Mouse (Mus musculus) v-Abl transformed pro-B cells (cell line): ENCODE data around the gene Sco1.

Source experiments
- in situ Hi-C, 2 experiments: fragments of 400-800 bp; cut with MboI; formaldehyde crosslinking; loops; one replicate each; pipeline ENCODE4 v1.15.1; 2025; ENCODE audit not compliant: unreplicated experiment in 2 of 2

The Sco1 gene

DNA sequence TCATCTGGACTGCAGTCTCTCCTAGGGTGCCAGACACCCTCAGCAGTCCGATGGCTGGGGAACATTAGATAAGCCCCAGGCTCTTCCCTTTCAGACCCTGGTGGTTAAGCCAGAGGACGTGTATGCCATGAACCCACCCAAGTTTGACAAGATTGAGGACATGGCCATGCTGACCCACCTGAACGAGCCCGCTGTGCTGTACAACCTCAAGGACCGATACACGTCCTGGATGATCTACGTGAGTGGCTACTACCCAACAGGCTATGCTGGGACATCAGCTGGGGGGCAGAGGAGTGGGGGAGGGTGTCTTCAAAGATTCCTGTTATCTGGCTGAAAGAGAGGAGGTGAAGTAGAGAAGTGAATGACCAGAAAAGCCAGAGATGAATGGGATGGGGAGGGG, 29.7 kb downstream of the Sco1 start:
- in situ Hi-C loops, result loop anchor here (5.0 to 25.0 kb wide), 3 partner anchors 55 to 1895 kb away; partner anchors contain the start of gene Tmem220 (in 2 of the 2)

GRCm38 (mm10) chr11:67082793-67083192, 30.3 kb downstream of the Sco1 start:
- in situ Hi-C loops, result loop anchor here (5.0 to 25.0 kb wide), 3 partner anchors 55 to 1895 kb away; partner anchors contain the start of gene Tmem220 (in 2 of the 2)

DNA sequence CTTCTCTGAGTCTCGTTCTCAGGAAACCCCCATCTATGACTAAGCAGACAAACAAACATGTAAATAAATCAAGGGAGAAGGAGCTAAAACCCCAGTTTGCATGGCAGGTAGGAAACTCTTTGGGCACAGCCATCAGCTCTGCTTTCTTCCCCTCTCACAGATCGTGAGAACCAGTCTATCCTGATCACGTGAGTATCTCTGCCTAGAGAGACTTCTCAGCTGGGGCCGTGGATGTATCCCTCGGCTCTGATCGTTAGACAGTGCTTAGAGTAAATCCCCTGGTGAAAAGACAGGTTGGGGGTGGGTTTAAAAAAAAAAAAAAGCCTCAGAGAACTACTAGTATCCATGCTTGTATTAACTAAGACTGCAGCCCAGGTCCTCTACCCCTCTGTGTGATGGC, 30.8 kb downstream of the Sco1 start:
- in situ Hi-C loops, result loop anchor here (5.0 to 25.0 kb wide), 3 partner anchors 56 to 1896 kb away; partner anchors contain the start of gene Tmem220 (in 2 of the 2)

GRCm38 (mm10) chr11:67083712-67084340, 31.4 kb downstream of the Sco1 start:
- in situ Hi-C loops, result loop anchor here (5.0 to 25.0 kb wide), 3 partner anchors 57 to 1897 kb away; partner anchors contain the start of gene Tmem220 (in 2 of the 2)

- in situ Hi-C loops, result loop anchor here (5.0 to 25.0 kb wide), 2 partner anchors 178 to 1898 kb away; no protein-coding TSS in a partner anchor
Measured at GRCm38 (mm10) chr11:67085489-67085888, 33.0 kb downstream of the Sco1 start.

GRCm38 (mm10) chr11:67086467-67087164, 34.1 kb downstream of the Sco1 start:
- in situ Hi-C loops, result loop anchor here (5.0 to 25.0 kb wide), 2 partner anchors 179 to 1899 kb away; no protein-coding TSS in a partner anchor

DNA sequence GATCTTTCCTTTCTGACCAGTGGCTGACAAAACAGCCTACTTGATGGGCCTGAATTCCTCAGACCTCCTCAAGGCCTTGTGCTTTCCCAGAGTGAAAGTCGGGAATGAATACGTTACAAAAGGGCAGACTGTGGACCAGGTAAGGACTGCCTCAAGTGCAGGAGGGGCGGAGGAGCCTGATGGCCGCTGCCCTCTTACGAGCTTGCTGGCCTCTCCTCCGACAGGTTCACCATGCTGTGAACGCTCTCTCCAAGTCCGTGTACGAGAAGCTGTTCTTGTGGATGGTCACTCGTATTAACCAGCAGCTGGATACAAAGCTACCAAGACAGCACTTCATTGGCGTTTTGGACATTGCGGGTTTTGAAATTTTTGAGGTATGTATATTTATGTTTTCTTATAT, 34.8 kb downstream of the Sco1 start:
- in situ Hi-C loops, result loop anchor here (5.0 to 25.0 kb wide), 2 partner anchors 180 to 1900 kb away; no protein-coding TSS in a partner anchor

DNA sequence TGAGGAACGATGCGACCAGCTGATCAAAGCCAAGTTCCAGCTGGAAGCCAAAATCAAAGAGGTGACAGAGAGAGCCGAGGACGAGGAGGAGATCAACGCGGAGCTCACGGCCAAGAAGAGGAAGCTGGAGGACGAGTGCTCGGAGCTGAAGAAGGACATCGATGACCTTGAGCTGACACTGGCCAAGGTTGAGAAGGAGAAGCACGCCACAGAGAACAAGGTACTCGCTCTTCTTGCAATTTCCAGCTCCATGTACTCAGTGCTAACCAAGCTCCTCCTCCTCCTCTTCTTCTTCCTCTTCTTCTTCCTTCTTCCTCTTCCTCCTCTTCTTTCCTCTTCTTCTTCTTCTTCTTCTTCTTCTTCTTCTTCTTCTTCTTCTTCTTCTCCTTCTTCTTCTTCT, 39.9 kb downstream of the Sco1 start:
- in situ Hi-C loops, result loop anchor here in 1 of 2 experiments (25.0 kb wide), 1 partner anchor 1905 kb away; no protein-coding TSS in a partner anchor

DNA sequence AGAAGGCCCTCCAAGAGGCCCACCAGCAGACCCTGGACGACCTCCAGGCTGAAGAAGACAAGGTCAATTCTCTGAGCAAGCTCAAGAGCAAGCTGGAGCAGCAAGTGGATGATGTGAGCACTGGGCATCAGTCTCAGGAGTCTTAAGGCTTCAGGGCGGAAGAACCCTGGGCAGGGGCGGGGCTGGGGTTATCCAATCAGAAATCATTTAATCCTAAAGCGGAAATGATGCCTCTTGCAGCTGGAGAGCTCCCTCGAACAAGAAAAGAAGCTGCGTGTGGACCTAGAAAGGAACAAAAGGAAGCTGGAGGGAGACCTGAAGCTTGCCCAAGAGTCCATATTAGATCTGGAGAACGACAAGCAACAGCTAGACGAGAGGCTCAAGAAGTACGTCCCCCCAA, 40.7 kb downstream of the Sco1 start:
- in situ Hi-C loops, result loop anchor here in 1 of 2 experiments (25.0 kb wide), 1 partner anchor 1906 kb away; no protein-coding TSS in a partner anchor

DNA sequence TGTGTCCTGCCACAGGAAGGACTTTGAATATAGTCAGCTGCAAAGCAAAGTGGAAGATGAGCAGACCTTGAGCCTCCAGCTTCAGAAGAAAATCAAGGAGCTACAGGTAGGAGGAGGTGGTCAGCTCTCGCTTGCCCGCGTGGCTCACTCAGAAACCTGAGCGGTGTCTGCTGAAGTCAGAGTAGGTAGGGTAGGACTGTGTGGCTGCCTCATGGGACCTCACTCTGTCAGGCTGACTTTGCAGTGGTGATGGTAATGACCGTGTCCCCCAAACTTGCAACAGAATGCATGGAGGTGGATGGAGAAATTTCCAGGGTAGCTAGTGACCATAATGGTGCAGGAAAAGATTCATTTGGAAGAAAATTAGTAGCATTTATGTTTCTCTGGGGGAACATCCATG, 41.2 kb downstream of the Sco1 start:
- in situ Hi-C loops, result loop anchor here in 1 of 2 experiments (25.0 kb wide), 1 partner anchor 1906 kb away; no protein-coding TSS in a partner anchor

- in situ Hi-C loops, result loop anchor here in 1 of 2 experiments (25.0 kb wide), 1 partner anchor 1907 kb away; no protein-coding TSS in a partner anchor
Measured at GRCm38 (mm10) chr11:67094470-67094869, 42.0 kb downstream of the Sco1 start.

DNA sequence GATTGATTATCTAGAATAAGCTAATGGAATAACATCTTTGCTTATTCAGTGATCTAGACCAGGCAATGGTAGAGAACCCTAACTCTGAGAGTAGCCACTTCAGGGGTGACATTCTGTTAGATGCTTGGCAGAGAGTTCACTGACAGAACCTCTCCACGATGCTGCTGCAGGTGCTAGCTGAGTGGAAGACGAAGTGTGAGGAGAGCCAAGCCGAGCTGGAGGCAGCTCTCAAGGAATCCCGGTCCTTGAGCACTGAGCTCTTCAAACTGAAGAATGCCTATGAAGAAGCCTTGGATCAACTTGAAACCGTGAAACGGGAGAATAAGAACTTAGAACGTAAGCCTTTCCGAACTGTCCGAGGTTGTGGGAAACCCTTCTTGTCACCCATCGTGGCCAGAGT, 45.2 kb downstream of the Sco1 start:
- in situ Hi-C loops, result loop anchor here in 1 of 2 experiments (25.0 kb wide), 1 partner anchor 1910 kb away; no protein-coding TSS in a partner anchor

DNA sequence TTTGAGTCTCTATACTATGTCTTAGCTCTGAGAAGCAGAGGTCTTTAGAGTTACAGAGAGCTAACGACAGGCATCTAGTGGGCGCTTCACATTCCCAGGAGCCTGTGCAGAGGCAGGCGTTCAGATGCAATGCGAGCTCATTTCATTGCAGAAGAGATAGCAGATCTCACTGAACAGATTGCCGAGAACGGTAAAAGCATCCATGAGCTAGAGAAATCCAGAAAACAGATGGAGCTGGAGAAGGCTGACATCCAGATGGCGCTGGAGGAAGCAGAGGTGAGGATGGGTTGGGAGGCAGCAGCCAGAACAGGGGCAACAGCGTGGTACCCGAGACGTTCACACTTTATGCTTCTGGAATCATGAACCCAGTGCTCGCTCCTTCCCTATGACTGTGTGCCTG, 46.0 kb downstream of the Sco1 start:
- in situ Hi-C loops, result loop anchor here in 1 of 2 experiments (25.0 kb wide), 1 partner anchor 1911 kb away; no protein-coding TSS in a partner anchor

GRCm38 (mm10) chr11:67099241-67099640, 46.8 kb downstream of the Sco1 start:
- in situ Hi-C loops, result loop anchor here in 1 of 2 experiments (25.0 kb wide), 1 partner anchor 1912 kb away; no protein-coding TSS in a partner anchor

DNA sequence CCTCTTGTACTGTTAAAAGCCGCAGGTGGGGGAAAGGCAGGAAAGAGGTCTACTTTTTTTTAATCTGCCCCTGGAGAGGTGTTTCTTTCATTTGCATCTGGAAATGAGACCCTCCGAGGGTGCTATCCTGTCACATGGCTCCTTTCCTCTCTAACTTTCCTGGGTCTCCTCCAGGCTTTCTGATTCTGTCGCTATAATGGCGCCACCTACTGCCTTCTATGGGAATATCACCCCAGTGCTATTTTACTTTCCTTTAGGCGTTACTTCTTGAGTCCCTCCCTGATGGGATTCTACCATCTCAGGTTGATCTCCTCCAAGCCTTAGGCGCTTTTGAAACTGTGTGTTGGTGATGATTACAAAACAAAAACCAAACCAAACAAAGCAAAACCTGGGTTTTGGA, 47.7 kb downstream of the Sco1 start:
- in situ Hi-C loops, result no loop called here

- in situ Hi-C loops, result no loop called here
Measured at GRCm38 (mm10) chr11:67101713-67102112, 49.2 kb downstream of the Sco1 start.

- in situ Hi-C loops, result no loop called here
Measured at GRCm38 (mm10) chr11:67103256-67103655, 50.8 kb downstream of the Sco1 start.

- in situ Hi-C loops, result no loop called here
Measured at GRCm38 (mm10) chr11:67104242-67104641, 51.8 kb downstream of the Sco1 start.

DNA sequence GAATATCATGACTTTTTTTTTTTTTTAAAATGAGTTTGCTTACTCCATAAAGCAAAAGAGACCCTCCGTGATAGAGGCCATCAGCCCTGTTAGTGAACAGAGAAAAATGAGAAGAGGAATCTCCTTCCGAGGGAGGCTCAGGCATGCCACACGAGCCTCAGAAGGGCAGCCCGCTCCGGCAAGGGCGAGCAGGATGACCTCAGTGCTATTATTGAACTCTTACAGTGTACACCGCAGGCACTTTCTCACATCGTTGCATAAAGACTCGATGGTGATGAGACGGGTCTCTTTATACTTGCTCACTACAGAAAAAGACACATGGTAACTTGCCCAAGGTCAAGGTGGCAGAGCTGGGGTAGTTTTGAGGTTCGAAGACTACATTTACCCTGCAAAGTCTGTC, 52.2 kb downstream of the Sco1 start:
- in situ Hi-C loops, result no loop called here

DNA sequence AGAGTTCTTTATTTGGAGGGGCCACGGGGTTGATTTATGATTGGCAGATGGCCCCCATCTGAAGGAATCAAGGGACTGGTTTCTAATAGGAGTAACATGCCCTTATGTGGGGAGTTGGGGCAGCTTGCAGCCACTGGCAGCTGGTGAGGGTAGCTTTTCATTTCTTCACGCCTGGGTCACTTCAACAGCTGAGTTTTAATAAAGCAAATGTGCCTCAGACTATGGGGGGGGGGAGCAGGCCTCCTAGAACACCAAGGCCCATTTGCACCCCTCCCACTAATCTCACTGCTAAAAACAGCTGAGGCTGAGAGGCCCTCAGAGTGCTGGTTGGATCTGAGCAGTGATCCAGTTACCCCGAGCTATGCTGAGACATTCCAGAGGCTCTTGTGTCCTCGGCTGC, 53.2 kb downstream of the Sco1 start:
- in situ Hi-C loops, result no loop called here

- in situ Hi-C loops, result no loop called here
Measured at GRCm38 (mm10) chr11:67106973-67107372, 54.5 kb downstream of the Sco1 start.
